Mouse (Mus musculus) midbrain, postnatal 0 days (tissue): ENCODE measurements at regions not wholly inside any gene's neighbourhood (a gene's known extent, or its start where the extent isn't known, plus 50 kb on each side); places are given as distances from the start of the nearest gene placed in this dataset.

ENCODE experiments used
- ATAC-seq: fragments of 200-750 bp; cut with Nextera tagmentation; 2 replicates; pipeline ENCODE4 v1.8.0; 2017; ENCODE audit warnings: moderate number of reproducible peaks, mild to moderate bottlenecking, moderate TSS enrichment, moderate library complexity; ENCODE audit not compliant: low FRiP score
- DNase-seq: peaks from one replicate; pipeline ENCODE4 v3.0.0-alpha.2; 2015; ENCODE audit warnings: low spot score
- H3K27ac ChIP-seq: fragments of 300-500 bp; sonication (generic); 2 replicates; pipeline ENCODE4 v1.5.1; 2014; ENCODE audit warnings: low read depth, mild to moderate bottlenecking, low read length, mixed read lengths
- H3K27me3 ChIP-seq: fragments of 300-500 bp; sonication (generic); 2 replicates; pipeline ENCODE4 v1.6.1; 2014; ENCODE audit warnings: low read length, control low read depth, mixed read lengths; ENCODE audit not compliant: insufficient read depth
- H3K36me3 ChIP-seq: fragments of 300-500 bp; sonication (generic); 2 replicates; pipeline ENCODE4 v1.6.1; 2014; ENCODE audit warnings: low read length, control low read depth, mixed read lengths; ENCODE audit not compliant: insufficient read depth
- H3K4me1 ChIP-seq: fragments of 300-500 bp; sonication (generic); 2 replicates; pipeline ENCODE4 v1.6.1; 2014; ENCODE audit warnings: mild to moderate bottlenecking, control low read depth, antibody characterized with exemption, low read length, mixed read lengths; ENCODE audit not compliant: insufficient read depth
- H3K4me2 ChIP-seq: fragments of 300-500 bp; sonication (generic); 2 replicates; pipeline ENCODE4 v1.6.1; 2014; ENCODE audit warnings: low read depth, mild to moderate bottlenecking, low read length, mixed read lengths; ENCODE audit not compliant: poor library complexity, severe bottlenecking
- H3K4me3 ChIP-seq: fragments of 300-500 bp; sonication (generic); 2 replicates; pipeline ENCODE4 v1.5.1; 2014; ENCODE audit warnings: low read depth, mild to moderate bottlenecking, low read length, moderate library complexity
- H3K9ac ChIP-seq: fragments of 300-500 bp; sonication (generic); replicated peaks from 2 replicates; pipeline ENCODE4 v1.6.1; 2014; ENCODE audit warnings: mild to moderate bottlenecking, low read length, moderate library complexity, mixed read lengths; ENCODE audit not compliant: poor library complexity, severe bottlenecking
- H3K9me3 ChIP-seq: fragments of 300-500 bp; sonication (generic); 2 replicates; pipeline ENCODE4 v1.6.1; 2016; ENCODE audit warnings: low read length, control low read depth
- CTCF ChIP-seq: IDR thresholded peaks from 2 replicates; pipeline ENCODE4 v1.5.1; 2016; ENCODE audit warnings: antibody characterized with exemption, mild to moderate bottlenecking
- WGBS: fragments of 180-500 bp; shearing (Covaris S2); extraction: QIAGEN DNeasy Blood & Tissue Kit; methylation state at CpG from one replicate; pipeline ENCODE4 v1.1.7; 2014; 5-methylcytosine and 5-hydroxymethylcytosine counted together

GRCm38 (mm10) chr11:35006773-35007567 is 114.1 kb upstream of the Slit3 start:
- no peak overlapping the region for H3K9ac ChIP-seq
- H3K4me1 ChIP-seq = no peaks in the 10 kb centered on the region
- H3K27ac ChIP-seq = no peak overlapping the region
- H3K9me3 ChIP-seq = no peaks in the 10 kb centered on the region
- H3K27me3 ChIP-seq = no peaks in the 10 kb centered on the region
- DNase-seq (peak; percentile 8), ATAC-seq (no peak)
- WGBS = 45% methylated on average over 20 of the region's 20 CpGs
- no peak overlapping the region for H3K4me3 ChIP-seq
- no peak for TF ChIP-seq CTCF
- H3K4me2 ChIP-seq = no peak overlapping the region
- H3K36me3 ChIP-seq = no peaks in the 10 kb centered on the region

GRCm38 (mm10) chr11:35005143-35005542 is 115.9 kb upstream of the Slit3 start:
- no peak overlapping the region for H3K4me3 ChIP-seq
- H3K4me2 ChIP-seq = no peak overlapping the region
- H3K36me3 ChIP-seq = no peaks in the 10 kb centered on the region
- H3K27ac ChIP-seq = no peak overlapping the region
- no peak overlapping the region for H3K9ac ChIP-seq
- H3K4me1 ChIP-seq = no peaks in the 10 kb centered on the region
- H3K9me3 ChIP-seq = no peaks in the 10 kb centered on the region
- TF ChIP-seq CTCF = no peak
- no peaks in the 10 kb centered on the region for H3K27me3 ChIP-seq
- DNase-seq (no peak), ATAC-seq (no peak)
- 77% methylated on average over 3 of the region's 3 CpGs for WGBS

DNA sequence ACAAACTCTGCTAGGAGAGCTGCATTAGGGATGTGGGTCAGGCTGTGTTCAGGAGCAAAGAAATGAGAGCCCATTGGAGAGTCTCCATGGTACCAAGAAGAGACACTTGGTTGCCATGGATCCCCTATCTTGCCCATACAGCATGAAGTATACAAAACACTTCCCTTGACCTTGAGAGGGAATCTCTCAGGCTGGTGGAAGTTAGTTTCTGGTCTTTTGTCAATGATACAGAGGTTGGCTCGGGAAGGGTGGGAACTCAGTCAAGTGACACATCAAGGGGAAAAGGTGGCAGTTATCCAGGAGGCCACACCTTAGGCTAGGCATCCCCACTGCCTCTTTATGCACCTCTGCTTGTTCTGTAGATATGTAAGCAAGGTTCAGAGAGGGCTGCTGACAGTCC is 116.6 kb upstream of the Slit3 start:
- ATAC-seq (no peak), DNase-seq (peak; percentile 7)
- no peak overlapping the region for H3K4me3 ChIP-seq
- no peak for TF ChIP-seq CTCF
- 50% methylated on average over 1 of the region's 1 CpGs for WGBS
- no peak overlapping the region for H3K9ac ChIP-seq
- no peaks in the 10 kb centered on the region for H3K36me3 ChIP-seq
- H3K4me2 ChIP-seq = no peak overlapping the region
- H3K27ac ChIP-seq = no peak overlapping the region
- no peaks in the 10 kb centered on the region for H3K27me3 ChIP-seq
- no peaks in the 10 kb centered on the region for H3K9me3 ChIP-seq
- H3K4me1 ChIP-seq = no peaks in the 10 kb centered on the region

- 32% methylated on average over 3 of the region's 3 CpGs for WGBS
- TF ChIP-seq CTCF = no peak; the same call in 1 of the 2 replicates
These were observed 117.1 kb upstream of the Slit3 start for GRCm38 (mm10) chr11:35003956-35004355.

GRCm38 (mm10) chr11:34997906-34998305 is 123.1 kb upstream of the Slit3 start:
- no peak for DNase-seq
- H3K4me2 ChIP-seq = no peak overlapping the region

More at GRCm38 (mm10) chr11:35003956-35004355, 117.1 kb upstream of the Slit3 start:
- Histone ChIP-seq H3K4me1 (no peaks in the 10 kb centered on the region), H3K9me3 (no peaks in the 10 kb centered on the region), H3K27me3 (no peaks in the 10 kb centered on the region), H3K4me2 (no peak overlapping the region), H3K4me3 (no peak overlapping the region), H3K27ac (no peak overlapping the region), H3K9ac (no peak overlapping the region), H3K36me3 (no peaks in the 10 kb centered on the region)
- DNase-seq (peak; percentile 11), ATAC-seq (no peak)

GRCm38 (mm10) chr11:34995515-34995914 is 125.5 kb upstream of the Slit3 start:
- Histone ChIP-seq H3K9me3 (no peaks in the 10 kb centered on the region), H3K9ac (no peak overlapping the region), H3K36me3 (no peaks in the 10 kb centered on the region), H3K4me2 (no peak overlapping the region), H3K4me1 (no peaks in the 10 kb centered on the region), H3K27ac (no peak overlapping the region), H3K27me3 (no peaks in the 10 kb centered on the region), H3K4me3 (no peak overlapping the region)
- TF ChIP-seq CTCF = no peak
- DNase-seq = no peak
- no peak for ATAC-seq
- WGBS = 78% methylated on average over 4 of the region's 4 CpGs

More at GRCm38 (mm10) chr11:34997906-34998305, 123.1 kb upstream of the Slit3 start:
- Histone ChIP-seq H3K36me3 (no peaks in the 10 kb centered on the region), H3K9me3 (no peaks in the 10 kb centered on the region), H3K4me3 (no peak overlapping the region), H3K4me1 (no peaks in the 10 kb centered on the region), H3K27ac (no peak overlapping the region), H3K27me3 (no peaks in the 10 kb centered on the region), H3K9ac (no peak overlapping the region)
- TF ChIP-seq CTCF = no peak
- WGBS = 84% methylated on average over 2 of the region's 2 CpGs
- ATAC-seq = no peak
